Mouse (Mus musculus): ENCODE data around the gene Ube2l6. TPM values are rescaled to one million over a fixed set of nuclear protein-coding genes. Genes with fewer than 3 reads are reported as not detected.

The Ube2l6 gene
- polyA plus RNA-seq, 1 experiment from 2014 or later: 28.6 TPM

- DNase-seq (ENCODE audit: low spot score) (no peak), ATAC-seq (ENCODE audit: low FRiP score, low TSS enrichment) (peak; percentile 67)
- 50% methylated on average over 7 of the region's 7 CpGs for WGBS
- H3K4me2 ChIP-seq (replicated peaks; ENCODE audit: low read depth): peak overlapping the region; percentile 42; the same call in 1 of the 2 replicates
- peak overlapping the region; percentile 59; the same call in 1 of the 2 replicates for H3K27ac ChIP-seq (replicated peaks)
- TF ChIP-seq CTCF (IDR thresholded peaks at IDR 0.05; ENCODE audit: low read depth) (no peak), EP300 (optimal IDR thresholded peaks at IDR 0.05) (no peak)
- H3K9ac ChIP-seq (ENCODE audit: low read length): no peak overlapping the region
- 0 out of 2 replicates have a peak, but pooled peaks cover 5% of the 10 kb centered on the region for H3K36me3 ChIP-seq (ENCODE audit: control insufficient read depth, insufficient read depth, low read length)
- H3K4me1 ChIP-seq (replicated peaks; ENCODE audit: control insufficient read depth, insufficient read depth): no peaks in the 10 kb centered on the region
- H3K4me3 ChIP-seq (ENCODE audit: low read depth, low read length): no peak overlapping the region
- no peaks in the 10 kb centered on the region for H3K27me3 ChIP-seq (ENCODE audit: control insufficient read depth, insufficient read depth, low read length)
- no peaks in the 10 kb centered on the region for H3K9me3 ChIP-seq (ENCODE audit: control insufficient read depth, low read length)
Measured at GRCm38 (mm10) chr2:84850407-84851129, 51.9 kb downstream of the Ube2l6 start.

DNA sequence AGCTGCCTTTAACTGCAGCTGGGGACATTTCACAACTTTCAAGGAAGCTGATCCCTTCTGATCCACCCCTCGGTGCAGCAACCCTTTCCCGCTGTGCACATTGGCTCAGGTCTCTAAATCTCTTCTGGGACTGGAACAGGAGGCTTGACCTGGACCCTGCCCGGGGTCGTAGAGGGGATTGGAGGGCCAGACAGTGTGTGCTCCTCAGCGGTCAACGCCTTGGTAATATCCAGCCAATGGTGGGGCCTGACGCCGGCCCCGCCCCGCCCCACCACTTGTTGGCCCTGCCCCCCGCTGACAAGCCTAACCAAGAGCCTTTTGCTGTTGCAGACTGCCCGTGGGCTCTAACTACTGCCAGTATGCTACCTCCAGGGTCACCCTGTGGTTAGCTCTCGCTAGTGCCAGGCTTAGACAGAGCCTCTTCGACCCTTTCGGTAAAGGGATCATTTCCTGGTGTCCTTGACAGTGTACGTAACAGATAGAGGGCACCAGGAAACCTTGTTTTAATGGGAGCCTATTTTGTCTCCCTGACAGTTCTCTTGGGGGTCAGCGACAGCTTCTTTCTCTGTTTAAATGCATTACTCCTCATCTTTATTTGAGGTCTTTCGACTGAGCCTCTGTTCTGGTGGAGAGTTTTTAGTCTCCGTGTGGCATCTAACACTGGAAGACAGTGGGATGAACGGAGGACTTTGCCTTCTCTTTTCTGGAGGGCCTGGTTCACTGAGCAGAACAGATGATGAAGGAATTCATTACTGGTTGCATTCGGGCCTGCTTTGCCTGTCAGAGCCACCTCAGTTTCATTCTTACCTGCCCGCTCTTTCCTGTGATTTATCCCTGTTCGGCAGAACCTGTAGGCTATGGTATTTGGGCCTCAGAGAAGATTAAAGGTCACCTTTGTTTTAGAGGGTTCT, 52.8 kb downstream of the Ube2l6 start:
- Histone ChIP-seq H3K4me3 (ENCODE audit: low read depth, low read length) (no peak overlapping the region), H3K4me2 (replicated peaks; ENCODE audit: low read depth) (peak overlapping the region; percentile 42; the same call in 1 of the 2 replicates), H3K9ac (ENCODE audit: low read length) (no peak overlapping the region), H3K27ac (replicated peaks) (peak overlapping the region; percentile 59), H3K27me3 (ENCODE audit: control insufficient read depth, insufficient read depth, low read length) (no peaks in the 10 kb centered on the region), H3K36me3 (ENCODE audit: control insufficient read depth, insufficient read depth, low read length) (0 out of 2 replicates have a peak, but pooled peaks cover 5% of the 10 kb centered on the region), H3K4me1 (replicated peaks; ENCODE audit: control insufficient read depth, insufficient read depth) (no peaks in the 10 kb centered on the region), H3K9me3 (ENCODE audit: control insufficient read depth, low read length) (no peaks in the 10 kb centered on the region)
- ATAC-seq (ENCODE audit: low FRiP score, low TSS enrichment) (peak; percentile 88), DNase-seq (ENCODE audit: low spot score) (peak; percentile 77)
- TF ChIP-seq EP300 (optimal IDR thresholded peaks at IDR 0.05): no peak
- no peak for TF ChIP-seq CTCF (IDR thresholded peaks at IDR 0.05; ENCODE audit: low read depth)
- WGBS: 42% methylated on average over 23 of the region's 23 CpGs

- Histone ChIP-seq H3K36me3 (ENCODE audit: control insufficient read depth, insufficient read depth, low read length) (peaks cover 11% of the 10 kb centered on the region; the same call in 1 of the 2 replicates), H3K4me3 (ENCODE audit: low read depth, low read length) (no peak overlapping the region), H3K27ac (replicated peaks) (no peak overlapping the region), H3K27me3 (ENCODE audit: control insufficient read depth, insufficient read depth, low read length) (no peaks in the 10 kb centered on the region), H3K4me1 (replicated peaks; ENCODE audit: control insufficient read depth, insufficient read depth) (no peaks in the 10 kb centered on the region), H3K4me2 (replicated peaks; ENCODE audit: low read depth) (no peak overlapping the region), H3K9ac (ENCODE audit: low read length) (no peak overlapping the region), H3K9me3 (ENCODE audit: control insufficient read depth, low read length) (no peaks in the 10 kb centered on the region)
- peak; percentile 52 for ATAC-seq (ENCODE audit: low FRiP score, low TSS enrichment)
- peak; percentile 58 for DNase-seq (ENCODE audit: low spot score)
- TF ChIP-seq CTCF (IDR thresholded peaks at IDR 0.05; ENCODE audit: low read depth): peak; percentile 90
- no peak for TF ChIP-seq EP300 (optimal IDR thresholded peaks at IDR 0.05)
- 73% methylated on average over 2 of the region's 2 CpGs for WGBS
Measured at GRCm38 (mm10) chr2:84855732-84856131, 57.1 kb downstream of the Ube2l6 start.

DNA sequence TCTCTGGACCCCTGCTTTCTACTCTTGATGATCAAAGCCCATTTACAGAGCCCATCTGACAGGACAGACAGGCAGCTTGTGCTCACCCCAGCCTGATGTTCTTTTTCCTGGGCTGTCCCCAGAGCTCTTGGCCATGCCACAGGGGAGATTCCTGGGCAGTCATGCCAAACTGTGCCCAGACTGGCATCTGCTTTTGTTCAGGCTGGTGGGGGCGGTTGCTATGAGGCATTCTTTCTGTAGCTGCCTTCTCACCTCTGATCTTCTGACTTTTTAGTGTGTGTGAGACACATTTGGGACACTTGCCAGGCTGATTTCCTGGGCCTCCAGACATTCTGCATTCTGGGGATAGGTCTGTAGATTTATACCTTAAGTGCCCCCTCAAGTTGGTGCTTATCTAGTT, 59.9 kb downstream of the Ube2l6 start:
- DNase-seq (ENCODE audit: low spot score): no peak
- H3K9ac ChIP-seq (ENCODE audit: low read length): no peak overlapping the region
- H3K36me3 ChIP-seq (ENCODE audit: control insufficient read depth, insufficient read depth, low read length): peaks cover 13% of the 10 kb centered on the region; the same call in 1 of the 2 replicates
- H3K4me2 ChIP-seq (replicated peaks; ENCODE audit: low read depth): no peak overlapping the region
- no peak overlapping the region for H3K4me3 ChIP-seq (ENCODE audit: low read depth, low read length)
- H3K9me3 ChIP-seq (ENCODE audit: control insufficient read depth, low read length): no peaks in the 10 kb centered on the region
- no peak for ATAC-seq (ENCODE audit: low FRiP score, low TSS enrichment)
- TF ChIP-seq CTCF (IDR thresholded peaks at IDR 0.05; ENCODE audit: low read depth) (no peak), EP300 (optimal IDR thresholded peaks at IDR 0.05) (no peak)
- H3K27ac ChIP-seq (replicated peaks): no peak overlapping the region
- H3K27me3 ChIP-seq (ENCODE audit: control insufficient read depth, insufficient read depth, low read length): no peaks in the 10 kb centered on the region
- no peaks in the 10 kb centered on the region for H3K4me1 ChIP-seq (replicated peaks; ENCODE audit: control insufficient read depth, insufficient read depth)
- 78% methylated on average over 1 of the region's 1 CpGs for WGBS

Other genes with a start within 250 kb of the Ube2l6 start
- 34.5 and 38.8 TPM in 2 replicates for gene Ctnnd1, start 148.1 kb upstream of the Ube2l6 start, polyA plus RNA-seq (2015; fragmentation: Nextera tagmentation; extraction: Ambion mirVana)
- gene Btbd18, start 139.7 kb upstream of the Ube2l6 start, polyA plus RNA-seq (2015; fragmentation: Nextera tagmentation; extraction: Ambion mirVana): 0.07 and 0.11 TPM in 2 replicates
- gene Selenoh, start 128.1 kb upstream of the Ube2l6 start, polyA plus RNA-seq (2015; fragmentation: Nextera tagmentation; extraction: Ambion mirVana): 111 and 123 TPM in 2 replicates
- gene Gm28635, start 120.8 kb upstream of the Ube2l6 start, polyA plus RNA-seq (2015; fragmentation: Nextera tagmentation; extraction: Ambion mirVana): not detected in 2 replicates
- gene Med19, start 120.4 kb upstream of the Ube2l6 start, polyA plus RNA-seq (2015; fragmentation: Nextera tagmentation; extraction: Ambion mirVana): 18.1 and 18.2 TPM in 2 replicates
- gene Tmx2, start 119.7 kb upstream of the Ube2l6 start, polyA plus RNA-seq (2015; fragmentation: Nextera tagmentation; extraction: Ambion mirVana): 80.9 and 86.0 TPM in 2 replicates
- 24.1 and 29.7 TPM in 2 replicates for gene Zdhhc5, start 83.6 kb upstream of the Ube2l6 start, polyA plus RNA-seq (2015; fragmentation: Nextera tagmentation; extraction: Ambion mirVana)
- 16.3 and 16.5 TPM in 2 replicates for gene Clp1, start 71.5 kb upstream of the Ube2l6 start, polyA plus RNA-seq (2015; fragmentation: Nextera tagmentation; extraction: Ambion mirVana)
- 1.6 and 2.4 TPM in 2 replicates for gene Ypel4, start 64.8 kb upstream of the Ube2l6 start, polyA plus RNA-seq (2015; fragmentation: Nextera tagmentation; extraction: Ambion mirVana)
- gene Gm19426, start 55.2 kb upstream of the Ube2l6 start, polyA plus RNA-seq (2015; fragmentation: Nextera tagmentation; extraction: Ambion mirVana): 3.8 and 3.9 TPM in 2 replicates
- 101 and 103 TPM in 2 replicates for gene Serping1, start 23.4 kb upstream of the Ube2l6 start, polyA plus RNA-seq (2015; fragmentation: Nextera tagmentation; extraction: Ambion mirVana)
- gene Smtnl1, start 23.8 kb downstream of the Ube2l6 start, polyA plus RNA-seq (2015; fragmentation: Nextera tagmentation; extraction: Ambion mirVana): 0.05 TPM in 1 of 2 replicates, not detected in the other
- gene Timm10, start 28.2 kb downstream of the Ube2l6 start, polyA plus RNA-seq (2015; fragmentation: Nextera tagmentation; extraction: Ambion mirVana): 37.7 and 42.3 TPM in 2 replicates
- 5.1 and 5.4 TPM in 2 replicates for gene Slc43a1, start 40.0 kb downstream of the Ube2l6 start, polyA plus RNA-seq (2015; fragmentation: Nextera tagmentation; extraction: Ambion mirVana)
- 0.41 and 0.53 TPM in 2 replicates for gene Rtn4rl2, start 87.9 kb downstream of the Ube2l6 start, polyA plus RNA-seq (2015; fragmentation: Nextera tagmentation; extraction: Ambion mirVana)
- 14.3 and 16.5 TPM in 2 replicates for gene Slc43a3, start 137.8 kb downstream of the Ube2l6 start, polyA plus RNA-seq (2015; fragmentation: Nextera tagmentation; extraction: Ambion mirVana)
- gene Prg2, start 181.6 kb downstream of the Ube2l6 start, polyA plus RNA-seq (2015; fragmentation: Nextera tagmentation; extraction: Ambion mirVana): 0.16 TPM in 1 of 2 replicates, not detected in the other
- not detected in 2 replicates for gene Prg3, start 189.4 kb downstream of the Ube2l6 start, polyA plus RNA-seq (2015; fragmentation: Nextera tagmentation; extraction: Ambion mirVana)
- gene Ssrp1, start 238.4 kb downstream of the Ube2l6 start, polyA plus RNA-seq (2015; fragmentation: Nextera tagmentation; extraction: Ambion mirVana): 84.8 and 90.0 TPM in 2 replicates
- gene P2rx3, start 238.6 kb downstream of the Ube2l6 start, polyA plus RNA-seq (2015; fragmentation: Nextera tagmentation; extraction: Ambion mirVana): 0.62 and 0.73 TPM in 2 replicates
- 32.9 and 34.0 TPM in 2 replicates for gene Tnks1bp1, start 249.2 kb downstream of the Ube2l6 start, polyA plus RNA-seq (2015; fragmentation: Nextera tagmentation; extraction: Ambion mirVana)

Data from stomach, postnatal 0 days (tissue).